Mouse (Mus musculus): ENCODE measurements at regions not wholly inside any gene's neighbourhood (a gene's known extent, or its start where the extent isn't known, plus 50 kb on each side); places are given as distances from the start of the nearest gene placed in this dataset.

- DNase-seq (ENCODE audit: low read depth), result no peak
These were observed 178.4 kb upstream of the Jun start for GRCm38 (mm10) chr4:95230461-95230860.

GRCm38 (mm10) chr4:95233034-95233433 lies 181.0 kb upstream of the Jun start:
- DNase-seq (ENCODE audit: low read depth), result no peak

- no peak for DNase-seq (ENCODE audit: low read depth)
These were observed 182.1 kb upstream of the Jun start for GRCm38 (mm10) chr4:95234030-95234555.

- no peak for DNase-seq (ENCODE audit: low read depth)
These were observed 196.0 kb upstream of the Jun start for GRCm38 (mm10) chr4:95247977-95248376.

GRCm38 (mm10) chr4:95249031-95249430 lies 197.0 kb upstream of the Jun start:
- DNase-seq (ENCODE audit: low read depth), result no peak

GRCm38 (mm10) chr4:95250083-95250482 lies 198.1 kb upstream of the Jun start:
- DNase-seq (ENCODE audit: low read depth), result no peak

GRCm38 (mm10) chr4:95269766-95270165 lies 217.7 kb upstream of the Jun start:
- DNase-seq (ENCODE audit: low read depth), result no peak

GRCm38 (mm10) chr4:95270389-95270788 lies 218.4 kb upstream of the Jun start:
- peak; percentile 6 for DNase-seq (ENCODE audit: low read depth)

GRCm38 (mm10) chr4:95276231-95276630 lies 224.2 kb upstream of the Jun start:
- DNase-seq (ENCODE audit: low read depth), result no peak

GRCm38 (mm10) chr4:95277989-95278713 lies 226.1 kb upstream of the Jun start:
- DNase-seq (ENCODE audit: low read depth), result peak; percentile 47

- no peak for DNase-seq (ENCODE audit: low read depth)
These were observed 226.7 kb upstream of the Jun start for GRCm38 (mm10) chr4:95278714-95279095.

- DNase-seq (ENCODE audit: low read depth), result no peak
These were observed 227.2 kb upstream of the Jun start for GRCm38 (mm10) chr4:95279200-95279599.

GRCm38 (mm10) chr4:95282083-95282482 lies 230.1 kb upstream of the Jun start:
- no peak for DNase-seq (ENCODE audit: low read depth)

- DNase-seq (ENCODE audit: low read depth), result no peak
These were observed 231.8 kb upstream of the Jun start for GRCm38 (mm10) chr4:95283789-95284188.

GRCm38 (mm10) chr4:95284192-95284591 lies 232.2 kb upstream of the Jun start:
- DNase-seq (ENCODE audit: low read depth), result no peak

- no peak for DNase-seq (ENCODE audit: low read depth)
These were observed 232.7 kb upstream of the Jun start for GRCm38 (mm10) chr4:95284696-95285095.

GRCm38 (mm10) chr4:95290321-95290720 lies 238.3 kb upstream of the Jun start:
- DNase-seq (ENCODE audit: low read depth), result no peak

- peak; percentile 26 for DNase-seq (ENCODE audit: low read depth)
These were observed 242.1 kb upstream of the Jun start for GRCm38 (mm10) chr4:95294110-95294509.

GRCm38 (mm10) chr4:95301907-95302306 lies 249.9 kb upstream of the Jun start:
- DNase-seq (ENCODE audit: low read depth), result no peak

- DNase-seq (ENCODE audit: low read depth), result peak; percentile 67
These were observed 251.3 kb upstream of the Jun start for GRCm38 (mm10) chr4:95303337-95303736.

- peak; percentile 4 for DNase-seq (ENCODE audit: low read depth)
These were observed 252.0 kb upstream of the Jun start for GRCm38 (mm10) chr4:95304006-95304405.

GRCm38 (mm10) chr4:95307134-95307533 lies 250.2 kb upstream of the Fggy start:
- DNase-seq (ENCODE audit: low read depth), result no peak

- DNase-seq (ENCODE audit: low read depth), result no peak
These were observed 248.8 kb upstream of the Fggy start for GRCm38 (mm10) chr4:95308469-95308895.

- no peak for DNase-seq (ENCODE audit: low read depth)
These were observed 246.9 kb upstream of the Fggy start for GRCm38 (mm10) chr4:95310410-95310809.

Data from induced T-regulatory cell, adult 2 months (primary cell).